Comparison of ENCODE assay signal across 9 mouse cellular contexts in genomic region chr1:133077606-133078337, GRCm38 (mm10). TPM values are rescaled to one million over a fixed set of nuclear protein-coding genes. Genes with fewer than 3 reads are reported as not detected.
DNase-seq lines count a peak whose midpoint lies in the region; ATAC-seq and TF ChIP-seq lines count a peak whose summit lies in the region.
"Had no signal": no experiment of that assay in that cellular context is flagged by ENCODE, and none has a peak within 500 bp of the region (broad histone marks: within the 10 kb centered on the region; RNA-seq: fewer than 3 reads in every experiment).

No protein-coding gene starts in this region.

- no peak for TF ChIP-seq EP300 in heart, postnatal 0 days (IDR thresholded peaks at IDR 0.05; ENCODE audit: low read depth)

- H3K4me3 ChIP-seq in heart, embryonic 12.5 days = no peak overlapping the region
- H3K4me3 ChIP-seq in brown adipose tissue, adult 24 weeks (ENCODE audit: insufficient read depth, low read depth, low read length) = no peak overlapping the region
- H3K4me3 ChIP-seq in heart, postnatal 0 days (ENCODE audit: low read depth, low read length) = no peak overlapping the region
- no peak overlapping the region for H3K4me3 ChIP-seq in midbrain, embryonic 12.5 days

- peaks cover 41% of the 10 kb centered on the region for H3K4me1 ChIP-seq in heart, embryonic 12.5 days (replicated peaks)
- peaks cover 30% of the 10 kb centered on the region for H3K4me1 ChIP-seq in brown adipose tissue, adult 24 weeks (ENCODE audit: control insufficient read depth, insufficient read depth, insufficient read length, low read length)
- H3K4me1 ChIP-seq in heart, postnatal 0 days (ENCODE audit: control insufficient read depth, insufficient read depth) = peaks cover 18% of the 10 kb centered on the region
- H3K4me1 ChIP-seq in midbrain, embryonic 12.5 days = peaks cover 57% of the 10 kb centered on the region

- H3K27ac ChIP-seq in heart, embryonic 12.5 days (ENCODE audit: poor library complexity, severe bottlenecking) = peak overlapping the region; percentile 71
- H3K27ac ChIP-seq in brown adipose tissue, adult 24 weeks (replicated peaks; ENCODE audit: low read depth, low read length) = peak overlapping the region; percentile 93; the same call in 1 of the 2 replicates
- H3K27ac ChIP-seq in heart, postnatal 0 days (ENCODE audit: low read depth) = peak overlapping the region; percentile 77
- peak overlapping the region; percentile 96 for H3K27ac ChIP-seq in midbrain, embryonic 12.5 days (replicated peaks)
- H3K27ac ChIP-seq: macrophage had no signal

- no peak for DNase-seq in heart, adult 8-10 months (ENCODE audit: low spot score)
- DNase-seq in heart, postnatal 0 days (ENCODE audit: low spot score) = no peak
- DNase-seq in cerebellum, adult 18-20 months = no peak
- DNase-seq in cerebellum, adult 9-10 months = no peak
- DNase-seq in c-Kit-positive CD71-positive TER-119-positive erythroid progenitor cells, embryonic 14.5 days (ENCODE audit: low spot score) = no peak

- ATAC-seq in heart, embryonic 12.5 days (ENCODE audit: insufficient number of reproducible peaks, low FRiP score) = no peak
- ATAC-seq in heart, postnatal 0 days (ENCODE audit: insufficient read depth, low read depth) = no peak
- no peak for ATAC-seq in midbrain, embryonic 12.5 days (ENCODE audit: low FRiP score, low read depth)

- no peaks in the 10 kb centered on the region for H3K27me3 ChIP-seq in heart, embryonic 12.5 days (replicated peaks)
- H3K27me3 ChIP-seq in heart, postnatal 0 days (ENCODE audit: control insufficient read depth, insufficient read depth, low read length) = no peaks in the 10 kb centered on the region
- no peaks in the 10 kb centered on the region for H3K27me3 ChIP-seq in midbrain, embryonic 12.5 days

- no peak overlapping the region for H3K9ac ChIP-seq in heart, embryonic 12.5 days
- no peak overlapping the region; the same call in 1 of the 2 replicates for H3K9ac ChIP-seq in heart, postnatal 0 days (replicated peaks; ENCODE audit: low read depth, low read length)
- H3K9ac ChIP-seq in midbrain, embryonic 12.5 days (replicated peaks) = no peak overlapping the region

- WGBS in heart, embryonic 12.5 days = 54% methylated on average over 11 of the region's 12 CpGs
- WGBS in heart, postnatal 0 days = 59% methylated on average over 11 of the region's 12 CpGs
- WGBS in midbrain, embryonic 12.5 days = 52% methylated on average over 11 of the region's 12 CpGs

- H3K4me2 ChIP-seq in heart, embryonic 12.5 days = no peak overlapping the region
- no peak overlapping the region for H3K4me2 ChIP-seq in heart, postnatal 0 days (ENCODE audit: low read depth, low read length)
- H3K4me2 ChIP-seq in midbrain, embryonic 12.5 days (replicated peaks) = no peak overlapping the region

- H3K36me3 ChIP-seq in heart, embryonic 12.5 days = peaks cover 69% of the 10 kb centered on the region
- peaks cover 73% of the 10 kb centered on the region for H3K36me3 ChIP-seq in heart, postnatal 0 days (replicated peaks; ENCODE audit: control insufficient read depth, insufficient read depth, low read length)
- peaks cover 53% of the 10 kb centered on the region for H3K36me3 ChIP-seq in midbrain, embryonic 12.5 days

- no peak for TF ChIP-seq CTCF in heart, postnatal 0 days (IDR thresholded peaks at IDR 0.05; ENCODE audit: low read depth)

- no peaks in the 10 kb centered on the region for H3K9me3 ChIP-seq in heart, embryonic 12.5 days (replicated peaks)
- no peaks in the 10 kb centered on the region for H3K9me3 ChIP-seq in heart, postnatal 0 days (replicated peaks; ENCODE audit: control insufficient read depth, low read length)
- no peaks in the 10 kb centered on the region for H3K9me3 ChIP-seq in midbrain, embryonic 12.5 days

RNA-seq across cellular contexts. Expression of gene Pik3c2b, which starts 32.3 kb away (rescaled TPM):
- 11.5 and 11.7 TPM in 2 replicates for polyA plus RNA-seq in heart, embryonic 12.5 days (2016; fragmentation: Nextera tagmentation; extraction: Ambion mirVana)
- 10 to 100 TPM; 19.2 to 20.8 (median 19.9) TPM for total RNA-seq in heart, adult 8-10 months (2022)
- 1.1 and 1.5 TPM in 2 replicates for polyA plus RNA-seq in brown adipose tissue, adult 24 weeks (2012; ENCODE audit: insufficient read depth, insufficient read length, missing spikeins)
- 16.3 and 17.4 TPM in 2 replicates for total RNA-seq in heart, postnatal 0 days (2014; rRNA removed; ENCODE audit: low replicate concordance)
- 7.6 and 7.8 TPM in 2 replicates for polyA plus RNA-seq in heart, postnatal 0 days (2015; fragmentation: Nextera tagmentation; extraction: Ambion mirVana)
- polyA plus RNA-seq in midbrain, embryonic 12.5 days (2016; fragmentation: Nextera tagmentation; extraction: Ambion mirVana) = 21.3 and 21.7 TPM in 2 replicates

RNA-seq across cellular contexts. Expression of gene Mdm4, which starts 47.4 kb away (rescaled TPM):
- polyA plus RNA-seq in heart, embryonic 12.5 days (2016; fragmentation: Nextera tagmentation; extraction: Ambion mirVana) = 31.3 and 35.5 TPM in 2 replicates
- total RNA-seq in heart, adult 8-10 months (2022) = 10 to 100 TPM; 19.5 to 30.7 (median 22.6) TPM
- polyA plus RNA-seq in brown adipose tissue, adult 24 weeks (2012; ENCODE audit: insufficient read depth, insufficient read length, missing spikeins) = 12.0 and 13.5 TPM in 2 replicates
- 29.5 and 42.2 TPM in 2 replicates for total RNA-seq in heart, postnatal 0 days (2014; rRNA removed; ENCODE audit: low replicate concordance)
- polyA plus RNA-seq in heart, postnatal 0 days (2015; fragmentation: Nextera tagmentation; extraction: Ambion mirVana) = 11.9 and 13.4 TPM in 2 replicates
- 50.1 and 56.4 TPM in 2 replicates for polyA plus RNA-seq in midbrain, embryonic 12.5 days (2016; fragmentation: Nextera tagmentation; extraction: Ambion mirVana)

RNA-seq across cellular contexts. Expression of gene Ppp1r15b, which starts 53.2 kb away (rescaled TPM):
- polyA plus RNA-seq in heart, embryonic 12.5 days (2016; fragmentation: Nextera tagmentation; extraction: Ambion mirVana) = 42.3 and 46.2 TPM in 2 replicates
- 10 to 100 TPM; 20.8 to 24.3 (median 21.7) TPM for total RNA-seq in heart, adult 8-10 months (2022)
- 61.9 and 64.2 TPM in 2 replicates for polyA plus RNA-seq in brown adipose tissue, adult 24 weeks (2012; ENCODE audit: insufficient read depth, insufficient read length, missing spikeins)
- total RNA-seq in heart, postnatal 0 days (2014; rRNA removed; ENCODE audit: low replicate concordance) = 24.4 and 34.8 TPM in 2 replicates
- 10.5 and 12.2 TPM in 2 replicates for polyA plus RNA-seq in heart, postnatal 0 days (2015; fragmentation: Nextera tagmentation; extraction: Ambion mirVana)
- 52.7 and 57.9 TPM in 2 replicates for polyA plus RNA-seq in midbrain, embryonic 12.5 days (2016; fragmentation: Nextera tagmentation; extraction: Ambion mirVana)
